Mouse (Mus musculus) heart, postnatal 4 days (tissue): ENCODE data around the gene Alg14. TPM values are rescaled to one million over a fixed set of nuclear protein-coding genes. Genes with fewer than 3 reads are reported as not detected.

Experiments used
- total RNA-seq, 2 experiments: library from RNA; stranded (reverse); gene quantifications; 2 replicates each; pipeline ENCODE4 v1.2.3; 2021

Alg14 gene
- total RNA-seq, 2 experiments from 2014 or later = 21.9 to 24.7 TPM

Other genes starting within 250 kb of the Alg14 start
- gene Rwdd3, start 120.1 kb upstream of the Alg14 start, total RNA-seq = 1 to 10 TPM; 3.3 to 4.0 TPM
- 1 to 10 TPM in 1 of 2 experiments, under 1 TPM in 1; 0.69 to 1.7 TPM for gene Tmem56, start 8.7 kb upstream of the Alg14 start, total RNA-seq
- gene Cnn3, start 134.7 kb downstream of the Alg14 start, total RNA-seq = 100 to 1,000 TPM; 162 to 167 TPM
- under 1 TPM; 0.41 to 0.98 TPM for gene Slc44a3, start 240.6 kb downstream of the Alg14 start, total RNA-seq